Mouse (Mus musculus): ENCODE data around the gene Rpl19. TPM values are rescaled to one million over a fixed set of nuclear protein-coding genes. Genes with fewer than 3 reads are reported as not detected.

Rpl19 gene
- total RNA-seq, 2 experiments from 2014 or later = 848 to 925 TPM

- peak; percentile 63 for DNase-seq
Measured at GRCm38 (mm10) chr11:98052989-98053834, 26.7 kb downstream of the Rpl19 start, which contains the start of gene Stac2. Stac2 (minus strand) TSS chr11:98053462.

GRCm38 (mm10) chr11:98057466-98057865 lies 31.0 kb downstream of the Rpl19 start:
- no peak for DNase-seq

- DNase-seq = no peak
Measured at GRCm38 (mm10) chr11:98057998-98058397, 31.5 kb downstream of the Rpl19 start.

GRCm38 (mm10) chr11:98059662-98060061 lies 33.2 kb downstream of the Rpl19 start:
- DNase-seq = peak; percentile 34

- DNase-seq = no peak
Measured at GRCm38 (mm10) chr11:98060104-98060692, 33.7 kb downstream of the Rpl19 start.

- DNase-seq = no peak
Measured at GRCm38 (mm10) chr11:98061441-98061840, 34.9 kb downstream of the Rpl19 start.

GRCm38 (mm10) chr11:98061904-98062562 lies 35.5 kb downstream of the Rpl19 start:
- peak; percentile 60 for DNase-seq

GRCm38 (mm10) chr11:98066201-98066600 lies 39.7 kb downstream of the Rpl19 start:
- DNase-seq = no peak

- DNase-seq = no peak
Measured at GRCm38 (mm10) chr11:98067255-98067654, 40.7 kb downstream of the Rpl19 start.

- no peak for DNase-seq
Measured at GRCm38 (mm10) chr11:98073442-98073841, 46.9 kb downstream of the Rpl19 start.

GRCm38 (mm10) chr11:98075195-98075808 lies 48.8 kb downstream of the Rpl19 start:
- DNase-seq = peak; percentile 92

GRCm38 (mm10) chr11:98077086-98077485 lies 50.6 kb downstream of the Rpl19 start:
- DNase-seq = no peak

Small RNAs within 50 kb of the gene (microRNA-seq; reads per million reads assigned to microRNA genes)
- gene Gm27597 = 0 reads per million in 2 experiments

Other genes starting within 250 kb of the Rpl19 start
- gene Rpl23, start 244.3 kb upstream of the Rpl19 start, total RNA-seq (2021) = 100 to 1,000 TPM; 793 to 832 TPM
- 10 to 100 TPM; 46.3 to 68.4 TPM for gene Lasp1, start 227.7 kb upstream of the Rpl19 start, total RNA-seq (2021)
- gene B230217C12Rik, start 185.9 kb upstream of the Rpl19 start, total RNA-seq (2021) = 1 to 10 TPM in 1 of 2 experiments, under 1 TPM in 1; 0.95 to 1.1 TPM
- gene Fbxo47, start 142.6 kb upstream of the Rpl19 start, total RNA-seq (2021) = under 1 TPM; 0.31 to 0.56 TPM
- gene Plxdc1, start 40.3 kb upstream of the Rpl19 start, total RNA-seq (2021) = 10 to 100 TPM in 1 of 2 experiments, 1 to 10 TPM in 1; 8.3 to 10.7 TPM
- gene Arl5c, start 30.5 kb upstream of the Rpl19 start, total RNA-seq (2021) = 1 to 10 TPM in 1 of 2 experiments, under 1 TPM in 1; 0.82 to 1.8 TPM
- 100 to 1,000 TPM; 313 to 347 TPM for gene Cacnb1, start 3.7 kb upstream of the Rpl19 start, total RNA-seq (2021)
- under 1 TPM; 0.26 to 0.36 TPM for gene Stac2, start 26.8 kb downstream of the Rpl19 start, total RNA-seq (2021)
- 10 to 100 TPM; 14.8 to 15.2 TPM for gene Fbxl20, start 123.7 kb downstream of the Rpl19 start, total RNA-seq (2021)
- 10 to 100 TPM; 23.7 to 26.2 TPM for gene Med1, start 166.6 kb downstream of the Rpl19 start, total RNA-seq (2021)
- 10 to 100 TPM; 16.6 to 25.1 TPM for gene Cdk12, start 176.3 kb downstream of the Rpl19 start, total RNA-seq (2021)